Mouse (Mus musculus) CH12.LX (cell line): ENCODE data around the gene Fam213b.
A peak's percentile ranks its signal among the peaks of the same experiment; 100 is the strongest.

Experiments used
- CTCF ChIP-seq, 2 experiments: IDR thresholded peaks in 1 of 2; conservative IDR thresholded peaks in 1 of 2; 2 replicates each; pipeline ENCODE4 v1.5.1; 2011 to 2012; ENCODE audit warnings: low read depth in 2 of 2, low read length in 2 of 2, improper control_type of control experiment in 1 of 2, inconsistent platforms in 1 of 2, mild to moderate bottlenecking in 1 of 2, moderate library complexity in 1 of 2
- E2F4 ChIP-seq: IDR thresholded peaks from 2 replicates; pipeline ENCODE4 v1.6.1; 2011; ENCODE audit warnings: low read depth, low read length, improper control_type of control experiment; ENCODE audit not compliant: insufficient replicate concordance
- EP300 ChIP-seq: IDR thresholded peaks from 2 replicates; pipeline ENCODE4 v1.6.1; 2011; ENCODE audit warnings: low read length, improper control_type of control experiment
- JUND ChIP-seq: conservative IDR thresholded peaks from 2 replicates; pipeline ENCODE4 v1.6.1; 2011; ENCODE audit warnings: low read depth, low read length, improper control_type of control experiment
- MAFK ChIP-seq: IDR thresholded peaks from 2 replicates; pipeline ENCODE4 v1.6.1; 2011; ENCODE audit warnings: low read length, improper control_type of control experiment; ENCODE audit not compliant: insufficient replicate concordance
- MAX ChIP-seq: IDR thresholded peaks from 2 replicates; pipeline ENCODE4 v1.6.1; 2011; ENCODE audit warnings: low read length, improper control_type of control experiment
- MEF2A ChIP-seq: IDR thresholded peaks from 2 replicates; pipeline ENCODE4 v1.6.1; 2014; ENCODE audit warnings: low read depth, mild to moderate bottlenecking, inconsistent platforms, low read length, improper control_type of control experiment, borderline replicate concordance
- POLR2A ChIP-seq: IDR thresholded peaks from 2 replicates; pipeline ENCODE4 v1.6.1; 2011; ENCODE audit warnings: low read depth, mild to moderate bottlenecking, improper control_type of control experiment, low read length
- USF1 ChIP-seq: IDR thresholded peaks from 2 replicates; pipeline ENCODE4 v1.6.1; 2014; ENCODE audit warnings: low read depth, mild to moderate bottlenecking, inconsistent platforms, low read length, improper control_type of control experiment
- ZNF384 ChIP-seq: IDR thresholded peaks from 2 replicates; pipeline ENCODE4 v1.6.1; 2012; ENCODE audit warnings: low read depth, low read length, improper control_type of control experiment, inconsistent platforms

DNA sequence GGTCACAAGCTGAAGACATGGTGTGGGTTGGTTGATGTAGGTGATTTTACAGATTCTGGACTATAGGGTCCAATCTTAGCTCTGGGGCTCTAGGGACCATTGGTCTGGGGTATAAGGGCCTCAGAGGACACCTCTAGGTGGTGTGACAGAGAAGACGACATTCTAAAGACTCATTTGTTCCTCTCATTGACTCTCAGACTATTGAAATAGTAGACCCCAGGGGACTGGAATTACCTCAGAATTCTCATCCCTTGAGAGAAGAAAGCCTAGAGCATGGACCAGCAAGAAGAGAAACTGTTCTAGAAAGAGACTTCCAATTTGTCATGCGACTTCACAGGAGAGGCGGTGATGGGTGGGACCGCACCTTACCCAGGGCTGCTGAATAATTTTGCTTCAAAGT is 15.3 kb upstream of the Fam213b start:
- peak; percentile 71; the same call in 1 of the 2 replicates for TF ChIP-seq MAFK
- TF ChIP-seq CTCF (conservative IDR thresholded peaks at IDR 0.05 in 1 of 2, IDR thresholded peaks at IDR 0.05 in 1 of 2; ENCODE audit: low read depth in 2 of 2, low read length in 2 of 2): peak in 1 of 2 experiments; percentile 17; a peak in 1 of 4 replicates
- TF ChIP-seq MAX: no peak; the same call in 1 of the 2 replicates
- TF ChIP-seq ZNF384: no peak; the same call in 1 of the 2 replicates
- TF ChIP-seq POLR2A: no peak
- TF ChIP-seq JUND: peak; percentile 88
- no peak for TF ChIP-seq E2F4
- TF ChIP-seq EP300: peak; percentile 92
- TF ChIP-seq MEF2A: peak; percentile 88
- no peak for TF ChIP-seq USF1
